Mouse (Mus musculus) heart, adult 2 months (tissue): ENCODE data around the gene Rec8. TPM values are rescaled to one million over a fixed set of nuclear protein-coding genes. Genes with fewer than 3 reads are reported as not detected.

Experiments
- DNase-seq, 2 experiments: peaks; one replicate each; pipeline ENCODE4 v3.0.0; 2021
- H3K27ac ChIP-seq: fragments of 200-600 bp; 2 replicates; pipeline ENCODE4 v1.8.1; 2022
- H3K27me3 ChIP-seq: fragments of 200-500 bp; 2 replicates; pipeline ENCODE4 v1.6.1; 2012; ENCODE audit warnings: mild to moderate bottlenecking, low read length, inconsistent platforms, mixed read lengths; ENCODE audit not compliant: control insufficient read depth, insufficient read depth
- H3K36me3 ChIP-seq: fragments of 200-500 bp; 2 replicates; pipeline ENCODE4 v1.6.1; 2012; ENCODE audit warnings: low read length, inconsistent platforms; ENCODE audit not compliant: control insufficient read depth, insufficient read depth
- H3K4me1 ChIP-seq: fragments of 200-500 bp; 2 replicates; pipeline ENCODE4 v1.6.1; 2011; ENCODE audit warnings: low read length; ENCODE audit not compliant: control insufficient read depth, insufficient read depth
- H3K4me3 ChIP-seq: fragments of 200-600 bp; 2 replicates; pipeline ENCODE4 v1.8.1; 2022
- H3K79me2 ChIP-seq: fragments of 200-500 bp; replicated peaks from 2 replicates; pipeline ENCODE4 v1.6.1; 2012; ENCODE audit warnings: mild to moderate bottlenecking, inconsistent platforms, low read length, moderate library complexity, mixed read lengths; ENCODE audit not compliant: control insufficient read depth, insufficient read depth
- H3K9ac ChIP-seq: fragments of 200-500 bp; 2 replicates; pipeline ENCODE4 v1.6.1; 2012; ENCODE audit warnings: low read depth, mild to moderate bottlenecking, control low read depth, inconsistent platforms, low read length, mixed read lengths
- CTCF ChIP-seq: fragments of 200-600 bp; IDR thresholded peaks from 2 replicates; pipeline ENCODE4 v1.8.1; 2022; ENCODE audit warnings: antibody characterized with exemption, mild to moderate bottlenecking, moderate library complexity
- EP300 ChIP-seq: fragments of 200-500 bp; IDR thresholded peaks from 2 replicates; pipeline ENCODE4 v1.6.1; 2011; ENCODE audit warnings: low read depth, low read length, control low read depth; ENCODE audit not compliant: insufficient read depth
- POLR2A ChIP-seq: fragments of 200-500 bp; IDR thresholded peaks from 2 replicates; pipeline ENCODE4 v1.6.1; 2011; ENCODE audit warnings: mild to moderate bottlenecking, low read depth, low read length, control low read depth; ENCODE audit not compliant: insufficient read depth
- WGBS: fragments of 180-500 bp; shearing (Covaris S2); methylation state at CpG from one replicate; pipeline ENCODE4 v1.1.7; 2018; 5-methylcytosine and 5-hydroxymethylcytosine counted together
- intact Hi-C: fragments of 180-260 bp; cut with DNase I; formaldehyde crosslinking; loops from one replicate; pipeline ENCODE4 v1.15.1; 2025
- polyA plus RNA-seq: library from polyadenylated mRNA; depleted of rRNA; stranded (reverse); fragments of >200 nt; gene quantifications from 2 replicates; pipeline ENCODE4 v1.2.3, GENCODE M21; 2012
- total RNA-seq, 2 experiments: library from RNA; stranded (reverse); gene quantifications; 2 replicates each; pipeline ENCODE4 v1.2.3; 2021

Gene Rec8
- total and polyA plus RNA-seq, 3 experiments, result 0.29 to 0.32 TPM; not detected in 1

DNA sequence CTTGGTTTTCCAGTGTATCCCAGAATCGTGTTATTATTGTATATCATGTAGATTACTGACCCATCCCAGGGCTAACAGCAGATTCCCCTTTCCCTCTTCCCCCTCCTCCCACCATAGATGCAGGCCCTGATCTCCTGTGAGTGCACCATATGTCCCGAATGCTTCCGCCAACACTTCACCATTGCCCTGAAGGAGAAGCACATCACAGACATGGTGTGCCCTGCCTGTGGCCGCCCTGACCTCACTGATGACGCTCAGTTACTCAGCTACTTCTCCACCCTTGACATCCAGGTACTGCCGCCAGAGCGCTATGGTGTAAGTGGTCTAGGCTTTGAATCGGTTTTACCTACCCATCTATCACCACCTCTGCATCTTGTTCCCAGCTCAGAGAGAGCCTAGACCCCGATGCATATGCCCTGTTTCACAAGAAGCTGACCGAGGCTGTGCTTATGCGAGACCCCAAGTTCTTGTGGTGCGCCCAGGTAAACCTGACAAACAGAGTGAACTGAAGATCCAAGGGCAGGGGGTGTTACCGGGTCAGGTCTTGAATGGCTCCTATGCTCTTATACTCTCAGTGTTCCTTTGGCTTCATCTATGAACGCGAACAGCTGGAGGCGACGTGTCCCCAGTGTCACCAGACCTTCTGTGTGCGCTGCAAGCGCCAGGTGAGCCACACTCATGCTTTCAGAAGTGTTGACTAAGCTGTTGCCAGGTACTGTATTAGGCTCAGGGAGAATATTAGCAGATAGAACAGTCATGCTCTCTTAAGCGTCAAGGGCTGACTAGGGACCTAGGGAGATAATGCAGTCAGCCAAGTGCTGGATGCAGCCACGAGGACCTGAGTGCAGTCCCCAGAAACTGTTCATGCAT is 19.1 kb upstream of the Rec8 start:
- no peak for TF ChIP-seq CTCF
- no peak for TF ChIP-seq POLR2A
- TF ChIP-seq EP300, result no peak
- H3K27me3 ChIP-seq, result no peaks in the 10 kb centered on the region
- no peak overlapping the region for H3K27ac ChIP-seq
- DNase-seq, result no peak
- H3K4me3 ChIP-seq, result no peak overlapping the region
- intact Hi-C loops, result no loop called here
- peaks cover 5% of the 10 kb centered on the region for H3K4me1 ChIP-seq
- no peak overlapping the region for H3K9ac ChIP-seq
- 96% methylated on average over 21 of the region's 21 CpGs for WGBS
- H3K36me3 ChIP-seq, result no peaks in the 10 kb centered on the region
- H3K79me2 ChIP-seq, result peaks cover 2% of the 10 kb centered on the region; the same call in 1 of the 2 replicates

DNA sequence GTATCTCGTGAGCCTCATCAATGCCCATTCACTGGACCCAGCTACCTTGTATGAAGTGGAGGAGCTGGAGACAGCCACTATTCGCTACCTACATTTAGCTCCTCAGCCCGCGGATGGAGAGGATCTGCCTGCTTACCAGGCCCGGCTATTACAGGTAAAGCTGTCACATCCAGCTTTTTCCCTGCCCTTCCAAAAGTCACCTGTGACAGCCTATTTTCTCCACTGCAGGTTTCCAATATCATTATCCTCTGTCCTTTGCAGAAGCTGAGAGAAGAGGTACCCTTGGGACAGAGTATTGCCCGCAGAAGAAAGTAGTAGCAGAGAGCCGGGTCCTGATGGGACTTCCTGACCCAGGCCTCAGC is 14.6 kb upstream of the Rec8 start, which contains the start of gene Irf9:
Gene Irf9 (plus strand): TSS at position 301 of the 362 bp plus-strand sequence.
- Histone ChIP-seq H3K4me3 (peak within 1 kb of the TSS; percentile 71), H3K36me3 (peaks cover 10% of the 10 kb centered on the region), H3K79me2 (no peaks in the 10 kb centered on the region), H3K4me1 (peaks cover 12% of the 10 kb centered on the region), H3K27me3 (no peaks in the 10 kb centered on the region), H3K27ac (peak within 1 kb of the TSS; percentile 97), H3K9ac (peak within 1 kb of the TSS; percentile 76)
- intact Hi-C loops, result loop anchor here (2.0 to 5.0 kb wide), 2 partner anchors 42 to 106 kb away; partner anchors contain the start of genes A730061H03Rik and Dcaf11
- 67% methylated on average over 7 of the region's 7 CpGs for WGBS
- TF ChIP-seq POLR2A (no peak), EP300 (no peak), CTCF (no peak)
- no peak for DNase-seq

DNA sequence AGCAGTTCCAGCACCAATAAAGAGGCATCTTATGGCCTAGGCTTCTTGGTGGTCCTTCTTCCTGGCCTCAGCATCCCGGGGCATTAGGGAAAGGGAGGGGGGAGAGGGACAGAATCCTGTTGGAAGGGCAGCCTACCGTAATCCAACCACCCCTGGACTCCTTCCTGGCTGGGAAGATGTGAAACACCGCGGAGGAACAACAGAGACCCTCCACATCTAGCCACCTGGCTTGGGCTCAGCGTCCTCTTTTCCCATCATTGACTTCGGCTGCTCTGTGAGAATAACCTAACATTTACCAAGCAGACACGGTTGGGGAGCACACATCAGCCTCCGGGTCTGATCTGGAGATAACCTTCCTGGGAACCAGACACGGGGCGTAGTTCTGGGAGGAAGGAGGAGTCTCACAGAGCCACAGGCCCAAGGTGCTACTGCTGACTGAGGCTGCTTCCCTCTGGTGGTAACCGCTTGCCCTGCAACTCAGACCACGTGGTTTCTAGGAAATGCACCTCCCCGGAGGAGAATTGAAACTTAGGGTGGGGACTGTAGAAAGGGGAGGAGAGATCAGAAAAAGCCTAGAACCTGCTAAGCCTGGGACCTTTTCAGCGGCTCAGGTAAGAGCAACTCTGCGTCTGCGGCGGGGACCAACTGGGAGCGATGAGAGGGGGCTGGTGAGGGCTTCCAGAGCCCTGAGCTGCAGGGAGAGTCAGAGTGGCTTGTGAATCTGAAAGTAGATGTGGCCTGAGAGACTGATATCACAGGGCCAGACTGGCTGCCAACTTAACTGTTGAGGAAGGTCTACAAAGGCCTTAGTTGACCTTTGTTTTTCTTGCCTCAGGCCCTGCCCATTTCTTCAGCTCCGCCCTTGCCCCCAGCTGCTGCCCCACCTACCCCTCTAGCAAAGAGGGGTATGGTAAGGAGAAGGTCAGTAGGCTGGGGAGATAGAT is 13.9 kb upstream of the Rec8 start:
- Histone ChIP-seq H3K9ac (peak overlapping the region; percentile 76), H3K4me1 (peaks cover 12% of the 10 kb centered on the region), H3K27ac (peak overlapping the region; percentile 97), H3K79me2 (no peaks in the 10 kb centered on the region), H3K4me3 (peak overlapping the region; percentile 71), H3K27me3 (no peaks in the 10 kb centered on the region), H3K36me3 (peaks cover 10% of the 10 kb centered on the region)
- DNase-seq, result peak; percentile 92 to 93
- WGBS, result 12% methylated on average over 19 of the region's 19 CpGs
- intact Hi-C loops, result loop anchor here (2.0 to 5.0 kb wide), 4 partner anchors 13 to 107 kb away; partner anchors contain the start of genes A730061H03Rik, Dcaf11, Psme2 and Rnf31
- peak; percentile 69 for TF ChIP-seq POLR2A
- TF ChIP-seq EP300, result peak; percentile 90; the same call in 1 of the 2 replicates
- no peak; the same call in 1 of the 2 replicates for TF ChIP-seq CTCF

DNA sequence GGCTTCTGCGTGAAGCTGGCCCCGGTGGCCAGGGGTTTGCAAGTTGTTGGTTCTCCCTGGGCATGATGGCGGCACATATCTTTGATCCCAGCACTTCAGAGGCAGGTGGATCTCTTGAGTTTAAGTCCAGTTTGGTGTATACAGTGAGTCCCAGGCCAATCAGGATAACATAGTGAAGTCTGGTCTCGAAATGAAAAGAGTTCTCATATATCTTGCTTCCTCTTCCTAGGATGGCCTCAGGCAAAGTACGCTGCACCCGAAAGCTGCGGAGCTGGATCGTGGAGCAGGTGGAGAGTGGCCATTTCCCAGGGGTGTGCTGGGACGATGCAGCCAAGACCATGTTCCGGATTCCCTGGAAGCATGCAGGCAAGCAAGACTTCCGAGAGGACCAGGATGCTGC is 13.0 kb upstream of the Rec8 start:
- 77% methylated on average over 11 of the region's 11 CpGs for WGBS
- H3K4me1 ChIP-seq, result peaks cover 12% of the 10 kb centered on the region
- intact Hi-C loops, result loop anchor here (2.0 to 5.0 kb wide), 3 partner anchors 14 to 108 kb away; partner anchors contain the start of genes Psme2, Rnf31 and Tm9sf1
- H3K4me3 ChIP-seq, result peak overlapping the region; percentile 71
- no peak for TF ChIP-seq CTCF
- no peak for TF ChIP-seq POLR2A
- no peak for TF ChIP-seq EP300
- H3K27ac ChIP-seq, result peak overlapping the region; percentile 97
- H3K36me3 ChIP-seq, result peaks cover 10% of the 10 kb centered on the region
- DNase-seq, result no peak
- peak overlapping the region; percentile 46 for H3K9ac ChIP-seq
- H3K79me2 ChIP-seq, result no peaks in the 10 kb centered on the region
- no peaks in the 10 kb centered on the region for H3K27me3 ChIP-seq

DNA sequence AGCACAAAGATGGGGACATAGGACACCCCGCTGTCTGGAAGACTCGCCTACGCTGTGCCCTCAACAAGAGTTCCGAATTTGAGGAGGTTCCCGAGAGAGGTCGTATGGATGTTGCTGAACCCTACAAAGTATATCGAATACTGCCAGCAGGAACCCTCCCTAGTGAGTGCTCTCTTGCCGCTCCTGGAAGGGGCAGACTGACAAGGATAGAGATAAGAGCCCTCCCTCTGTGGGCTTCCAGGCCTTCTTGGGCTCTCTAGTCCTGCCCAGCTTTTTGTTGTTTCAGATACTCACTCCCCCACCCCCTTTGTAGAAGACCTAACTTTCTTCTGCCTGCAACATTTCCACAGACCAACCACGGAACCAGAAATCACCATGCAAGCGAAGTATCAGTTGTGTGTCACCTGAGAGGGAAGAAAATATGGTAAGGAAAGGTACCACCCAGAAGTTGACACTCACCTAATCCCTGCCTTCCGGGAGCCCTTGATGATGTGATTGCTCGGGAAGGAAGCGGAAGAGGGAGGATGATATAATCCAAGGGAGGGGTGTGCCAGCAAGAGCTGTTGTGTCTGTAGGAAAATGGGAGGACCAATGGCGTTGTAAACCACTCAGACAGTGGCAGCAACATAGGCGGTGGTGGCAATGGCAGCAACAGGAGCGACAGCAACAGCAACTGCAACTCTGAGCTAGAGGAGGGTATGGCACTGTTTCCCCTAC is 11.9 kb upstream of the Rec8 start:
- peaks cover 12% of the 10 kb centered on the region for H3K4me1 ChIP-seq
- 76% methylated on average over 16 of the region's 16 CpGs for WGBS
- no peak overlapping the region for H3K9ac ChIP-seq
- no peaks in the 10 kb centered on the region for H3K79me2 ChIP-seq
- H3K4me3 ChIP-seq, result no peak overlapping the region
- H3K27ac ChIP-seq, result no peak overlapping the region
- no peaks in the 10 kb centered on the region for H3K27me3 ChIP-seq
- H3K36me3 ChIP-seq, result peaks cover 10% of the 10 kb centered on the region
- intact Hi-C loops, result loop anchor here (2.0 kb wide), 2 partner anchors 15 to 37 kb away; partner anchors contain the start of genes Psme2, Rnf31 and Tm9sf1
- TF ChIP-seq CTCF (no peak), POLR2A (no peak), EP300 (no peak)
- DNase-seq, result no peak
